Mouse (Mus musculus) frontal cortex, postnatal 25 days (tissue): ENCODE data around the gene Tex50.
"Not testable (repeated sequence)": the region's sequence is repeated elsewhere in the genome, so short reads cannot be mapped to it uniquely, and the experiment has no call there.

Experiments used
- DNase-seq, 2 experiments: peaks; one replicate each; pipeline ENCODE4 v3.0.0; 2022; ENCODE audit warnings: low spot score in 2 of 2

Tex50 gene

GRCm38 (mm10) chr1:161159214-161159613 is at the start of gene Tex50:
Gene Tex50 (minus strand): TSS chr1:161159314.
- no peak for DNase-seq

GRCm38 (mm10) chr1:161199856-161200255 is 40.7 kb upstream of the Tex50 start:
- DNase-seq: no peak

- not testable (repeated sequence) for DNase-seq
Observed at GRCm38 (mm10) chr1:161196364-161196763, 37.2 kb upstream of the Tex50 start.

- DNase-seq: peak; percentile 22 to 51
Observed at GRCm38 (mm10) chr1:161195541-161196351, 36.6 kb upstream of the Tex50 start.

GRCm38 (mm10) chr1:161190253-161190910 is 31.3 kb upstream of the Tex50 start:
- no peak for DNase-seq

- no peak for DNase-seq
Observed at GRCm38 (mm10) chr1:161185431-161185830, 26.3 kb upstream of the Tex50 start.

GRCm38 (mm10) chr1:161183677-161184076 is 24.6 kb upstream of the Tex50 start:
- DNase-seq: no peak

GRCm38 (mm10) chr1:161182386-161182785 is 23.3 kb upstream of the Tex50 start:
- no peak for DNase-seq

GRCm38 (mm10) chr1:161180674-161181073 is 21.6 kb upstream of the Tex50 start:
- peak; percentile 11 to 32 for DNase-seq

GRCm38 (mm10) chr1:161170651-161171050 is 11.5 kb upstream of the Tex50 start:
- peak; percentile 42 to 66 for DNase-seq

- DNase-seq: no peak
Observed at GRCm38 (mm10) chr1:161160266-161160665, 1.2 kb upstream of the Tex50 start.

GRCm38 (mm10) chr1:161156546-161156945 is 2.6 kb downstream of the Tex50 start:
- no peak for DNase-seq

- DNase-seq: no peak
Observed at GRCm38 (mm10) chr1:161151098-161151497, 8.0 kb downstream of the Tex50 start.

GRCm38 (mm10) chr1:161147888-161148287 is 11.2 kb downstream of the Tex50 start:
- no peak for DNase-seq

- DNase-seq: not testable (repeated sequence)
Observed at GRCm38 (mm10) chr1:161145611-161146010, 13.5 kb downstream of the Tex50 start.

- DNase-seq: no peak
Observed at GRCm38 (mm10) chr1:161143216-161143615, 15.9 kb downstream of the Tex50 start.

GRCm38 (mm10) chr1:161142531-161143159 is 16.5 kb downstream of the Tex50 start, which contains the start of gene Ankrd45:
Gene Ankrd45 (plus strand): TSS chr1:161142691.
- DNase-seq: peak; percentile 28 to 54

GRCm38 (mm10) chr1:161140026-161140762 is 18.9 kb downstream of the Tex50 start:
- DNase-seq: no peak

- DNase-seq: no peak
Observed at GRCm38 (mm10) chr1:161139496-161139895, 19.6 kb downstream of the Tex50 start.

- DNase-seq: peak; percentile 96 to 97
Observed at GRCm38 (mm10) chr1:161130726-161131664, 28.1 kb downstream of the Tex50 start, which contains the start of gene Klhl20. Gene Klhl20 (minus strand): TSS chr1:161131511.

- DNase-seq: no peak
Observed at GRCm38 (mm10) chr1:161126461-161126860, 32.7 kb downstream of the Tex50 start.
